Mouse (Mus musculus) kidney, adult 2 months (tissue): Measurements from ENCODE around the gene Mocs3. TPM values are rescaled to one million over a fixed set of nuclear protein-coding genes. Genes with fewer than 3 reads are reported as not detected.

Experiments
- DNase-seq: peaks from one replicate; pipeline ENCODE4 v3.0.0; 2021
- H3K27ac ChIP-seq: fragments of 200-500 bp; 2 replicates; pipeline ENCODE4 v1.5.1; 2012; ENCODE audit warnings: low read depth, low read length, control low read depth, inconsistent platforms; ENCODE audit not compliant: insufficient read depth
- H3K27me3 ChIP-seq: fragments of 200-500 bp; replicated peaks from 2 replicates; pipeline ENCODE4 v1.6.1; 2012; ENCODE audit warnings: mild to moderate bottlenecking, moderate library complexity, low read length, inconsistent platforms; ENCODE audit not compliant: control insufficient read depth, insufficient read depth
- H3K36me3 ChIP-seq: fragments of 200-500 bp; 2 replicates; pipeline ENCODE4 v1.6.1; 2012; ENCODE audit warnings: mild to moderate bottlenecking, moderate library complexity, low read length, inconsistent platforms; ENCODE audit not compliant: control insufficient read depth, insufficient read depth
- H3K4me1 ChIP-seq: fragments of 200-500 bp; 2 replicates; pipeline ENCODE4 v1.6.1; 2011; ENCODE audit warnings: low read length; ENCODE audit not compliant: control insufficient read depth, insufficient read depth
- H3K4me3 ChIP-seq: fragments of 200-500 bp; 2 replicates; pipeline ENCODE4 v1.5.1; 2011; ENCODE audit warnings: mild to moderate bottlenecking, low read depth, low read length, control low read depth; ENCODE audit not compliant: insufficient read depth
- CTCF ChIP-seq: fragments of 200-500 bp; conservative IDR thresholded peaks from 2 replicates; pipeline ENCODE4 v1.5.1; 2011; ENCODE audit warnings: low read depth, mild to moderate bottlenecking, control low read depth, low read length, moderate library complexity, mixed read lengths; ENCODE audit not compliant: insufficient read depth, insufficient read length
- POLR2A ChIP-seq: fragments of 200-500 bp; IDR thresholded peaks from one replicate; pipeline ENCODE4 v1.6.1; 2011; ENCODE audit warnings: low read depth, low read length, control low read depth
- WGBS: fragments of 180-500 bp; shearing (Covaris S2); methylation state at CpG from one replicate; pipeline ENCODE4 v1.1.7; 2018; 5-methylcytosine and 5-hydroxymethylcytosine counted together
- polyA plus RNA-seq: library from polyadenylated mRNA; depleted of rRNA; stranded (reverse); fragments of >200 nt; gene quantifications from 2 replicates; pipeline ENCODE4 v1.2.3, GENCODE M21; 2012

Mocs3 gene
- polyA plus RNA-seq, 1 experiment, result 9.3 TPM

DNA sequence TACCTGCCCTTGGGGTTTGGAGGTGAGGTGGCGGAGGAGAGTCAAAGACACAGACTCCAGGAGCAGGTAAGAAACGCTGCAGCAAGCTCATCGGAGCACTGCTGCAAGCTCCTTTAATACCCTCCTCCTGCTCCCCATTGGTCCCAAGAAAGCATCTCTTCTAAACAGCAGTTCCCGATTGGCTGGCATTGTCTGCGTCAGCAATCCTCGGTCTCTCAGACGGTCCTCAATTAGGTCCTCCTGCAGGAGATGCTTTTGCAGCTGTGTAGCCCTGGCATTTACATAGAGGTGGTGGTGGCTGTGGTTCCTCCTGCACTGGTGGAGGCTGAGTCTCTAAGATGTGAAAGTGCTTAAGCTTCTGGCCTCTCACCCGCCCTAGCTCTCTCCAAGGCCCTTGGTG lies 15.1 kb downstream of the Mocs3 start:
- TF ChIP-seq POLR2A, result no peak
- TF ChIP-seq CTCF, result no peak
- 44% methylated on average over 8 of the region's 8 CpGs for WGBS
- H3K36me3 ChIP-seq, result no peaks in the 10 kb centered on the region
- DNase-seq, result no peak
- H3K27me3 ChIP-seq, result no peaks in the 10 kb centered on the region
- H3K4me1 ChIP-seq, result no peaks in the 10 kb centered on the region
- H3K4me3 ChIP-seq, result no peak overlapping the region
- no peak overlapping the region for H3K27ac ChIP-seq

DNA sequence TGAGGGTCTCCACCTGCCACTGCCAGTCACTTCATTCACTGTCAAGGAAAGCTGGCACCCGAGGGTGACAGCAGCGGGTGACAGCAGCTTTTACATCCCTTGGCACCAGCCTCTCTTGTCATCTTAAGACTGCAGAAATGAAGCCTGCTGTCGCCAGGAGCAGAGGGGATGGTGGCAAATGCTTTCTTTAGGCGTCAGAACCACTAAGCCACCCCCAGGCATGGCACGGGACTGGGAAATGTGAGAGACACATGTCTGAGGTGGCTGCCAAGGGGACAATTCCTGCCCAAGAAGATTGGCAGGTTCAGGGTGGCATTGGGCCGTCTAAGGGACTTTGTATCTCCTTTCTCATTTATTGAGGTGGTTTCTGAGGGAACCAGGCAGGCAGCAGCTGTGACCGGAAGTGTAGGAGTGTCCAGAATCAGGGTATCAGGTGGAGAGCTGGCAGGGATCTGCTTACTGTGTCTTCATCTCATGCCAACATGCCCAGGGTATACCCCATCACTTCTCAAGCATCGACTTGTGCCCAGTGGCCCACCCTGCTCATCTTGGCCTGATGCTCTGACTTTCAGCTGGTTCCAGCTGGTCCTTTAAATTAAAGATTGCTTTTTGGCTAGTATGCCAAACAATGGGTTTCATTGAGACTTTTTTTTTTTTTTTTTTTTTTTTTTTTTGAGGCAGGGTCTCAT lies 17.9 kb downstream of the Mocs3 start:
- no peak overlapping the region for H3K27ac ChIP-seq
- H3K36me3 ChIP-seq, result no peaks in the 10 kb centered on the region
- no peak overlapping the region for H3K4me3 ChIP-seq
- no peak for DNase-seq
- no peaks in the 10 kb centered on the region for H3K4me1 ChIP-seq
- H3K27me3 ChIP-seq, result no peaks in the 10 kb centered on the region
- TF ChIP-seq CTCF, result no peak
- TF ChIP-seq POLR2A, result no peak
- WGBS, result 62% methylated on average over 8 of the region's 8 CpGs

DNA sequence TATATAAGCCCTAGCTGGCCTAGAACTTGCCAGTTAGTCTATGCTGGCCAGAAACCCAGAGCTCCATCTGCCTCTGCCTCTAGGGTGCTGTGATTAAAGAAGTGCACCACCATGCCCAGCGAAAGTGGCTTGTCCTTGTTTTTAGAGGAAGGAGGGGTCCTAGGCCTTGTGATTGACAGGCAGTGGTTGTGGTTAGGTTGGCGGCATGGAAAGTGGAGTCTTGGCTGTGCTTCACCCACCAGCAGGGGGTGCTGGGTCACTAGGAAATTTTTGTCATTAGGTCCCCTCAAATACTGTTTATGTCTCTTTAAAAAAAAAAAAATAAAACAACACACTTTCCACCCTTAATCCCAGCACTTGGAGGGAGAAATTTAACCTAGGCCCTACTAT lies 18.4 kb downstream of the Mocs3 start:
- WGBS, result 43% methylated on average over 2 of the region's 2 CpGs
- peak; percentile 33; the same call in 1 of the 2 replicates for TF ChIP-seq CTCF
- TF ChIP-seq POLR2A, result no peak
- DNase-seq, result no peak
- Histone ChIP-seq H3K27me3 (no peaks in the 10 kb centered on the region), H3K4me1 (no peaks in the 10 kb centered on the region), H3K27ac (no peak overlapping the region), H3K36me3 (no peaks in the 10 kb centered on the region), H3K4me3 (no peak overlapping the region)

DNA sequence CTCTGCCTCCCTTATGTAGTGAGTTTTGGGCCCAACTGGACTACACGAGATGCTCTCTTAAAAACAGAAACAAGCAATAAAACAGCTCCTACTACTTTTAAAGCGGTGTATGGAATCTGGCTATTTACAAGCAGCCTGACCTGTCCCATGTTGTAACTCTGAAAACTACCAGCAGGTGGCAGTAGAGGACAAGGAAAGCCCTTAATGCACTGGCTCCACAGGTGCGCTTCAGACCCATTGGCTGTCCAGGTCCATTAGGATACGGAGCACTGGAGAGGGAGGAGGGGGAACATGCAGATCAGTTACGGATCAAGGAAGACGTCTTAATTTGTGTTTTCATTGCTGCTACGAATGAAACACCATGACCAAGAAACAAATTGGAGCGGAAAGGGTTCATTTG lies 19.8 kb downstream of the Mocs3 start:
- no peaks in the 10 kb centered on the region for H3K27me3 ChIP-seq
- no peaks in the 10 kb centered on the region for H3K4me1 ChIP-seq
- 14% methylated on average over 8 of the region's 8 CpGs for WGBS
- DNase-seq, result peak; percentile 88
- no peak overlapping the region for H3K4me3 ChIP-seq
- no peak overlapping the region for H3K27ac ChIP-seq
- no peak for TF ChIP-seq POLR2A
- TF ChIP-seq CTCF, result peak; percentile 94
- no peaks in the 10 kb centered on the region for H3K36me3 ChIP-seq

DNA sequence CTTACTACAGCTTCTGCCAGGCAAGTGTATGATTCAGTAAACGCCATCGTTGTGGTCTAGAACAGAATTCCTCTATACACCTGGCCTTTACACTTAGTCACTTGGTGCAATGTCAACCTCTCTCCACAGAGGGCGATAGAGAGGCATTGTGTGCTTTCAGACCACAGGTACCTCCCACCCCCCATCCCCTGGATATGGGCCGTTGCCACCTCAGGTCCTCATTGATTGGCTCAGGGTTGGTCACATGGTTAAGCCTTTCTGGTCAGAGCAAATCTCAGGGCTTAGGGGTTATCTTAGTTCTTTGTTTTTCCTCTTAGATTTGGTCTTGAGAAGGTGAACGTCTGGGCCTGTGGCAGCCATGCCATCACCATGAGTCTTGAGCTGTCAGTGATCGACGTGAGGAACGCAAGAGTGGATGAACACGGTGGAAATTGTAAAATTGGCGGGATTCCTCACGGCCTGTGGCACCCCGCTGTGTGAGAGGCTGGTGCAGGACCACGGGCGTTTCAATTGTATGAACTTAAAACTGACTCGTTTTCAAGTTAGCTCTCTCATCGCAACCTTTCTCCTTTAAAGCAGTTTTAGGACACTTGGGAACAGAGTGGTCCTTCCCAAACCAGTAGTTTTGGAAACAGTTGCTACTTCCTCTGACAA lies 22.3 kb downstream of the Mocs3 start:
- Histone ChIP-seq H3K4me1 (no peaks in the 10 kb centered on the region), H3K27me3 (no peaks in the 10 kb centered on the region), H3K4me3 (no peak overlapping the region), H3K36me3 (no peaks in the 10 kb centered on the region), H3K27ac (no peak overlapping the region)
- TF ChIP-seq POLR2A (no peak), CTCF (peak; percentile 58)
- DNase-seq, result peak; percentile 27
- WGBS, result 31% methylated on average over 16 of the region's 16 CpGs

DNA sequence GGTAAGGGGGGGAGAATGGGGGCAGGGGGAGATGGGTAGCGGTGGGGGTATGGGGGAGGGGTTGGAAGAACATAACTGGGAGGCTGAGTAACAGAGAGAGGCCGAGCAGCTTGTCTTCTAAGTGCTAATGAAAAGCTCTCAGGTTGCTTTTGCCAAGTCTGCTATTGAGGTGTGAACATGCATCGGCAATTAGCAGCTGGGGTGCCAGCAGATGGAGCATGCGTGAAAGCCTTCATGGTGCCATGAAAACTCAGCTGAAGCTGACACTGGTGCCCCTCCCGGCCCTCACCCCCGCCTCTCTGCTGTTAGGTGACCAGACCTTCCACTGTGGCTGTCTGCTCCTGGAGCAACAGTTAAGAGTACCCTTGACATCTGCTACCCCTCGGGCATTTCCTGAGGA lies 23.4 kb downstream of the Mocs3 start:
- H3K36me3 ChIP-seq, result no peaks in the 10 kb centered on the region
- DNase-seq, result no peak
- WGBS, result 46% methylated on average over 7 of the region's 7 CpGs
- no peak for TF ChIP-seq POLR2A
- no peak for TF ChIP-seq CTCF
- H3K4me3 ChIP-seq, result no peak overlapping the region
- H3K4me1 ChIP-seq, result no peaks in the 10 kb centered on the region
- no peak overlapping the region for H3K27ac ChIP-seq
- H3K27me3 ChIP-seq, result no peaks in the 10 kb centered on the region

DNA sequence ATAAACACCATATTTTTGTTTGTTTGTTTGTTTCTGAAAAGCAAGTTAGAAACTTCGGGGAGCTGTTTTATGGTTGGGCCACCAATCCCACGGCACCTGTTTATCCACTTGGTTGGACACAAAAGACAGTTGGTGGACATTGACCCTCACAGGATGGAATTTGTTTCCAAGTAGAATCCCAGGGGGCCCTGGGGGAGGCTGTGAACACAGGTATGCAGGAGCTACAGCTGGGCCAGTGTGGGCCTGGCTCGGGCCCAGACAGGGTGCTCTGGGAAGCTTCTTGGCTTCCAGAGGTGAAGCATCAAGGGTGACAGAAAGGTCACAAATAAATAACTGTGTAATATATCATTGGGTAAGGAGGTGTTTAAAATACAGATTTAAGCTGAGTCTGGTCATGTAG lies 26.1 kb downstream of the Mocs3 start:
- peak; percentile 84 for DNase-seq
- H3K36me3 ChIP-seq, result no peaks in the 10 kb centered on the region
- no peaks in the 10 kb centered on the region for H3K27me3 ChIP-seq
- no peaks in the 10 kb centered on the region for H3K4me1 ChIP-seq
- TF ChIP-seq CTCF (no peak), POLR2A (no peak)
- H3K27ac ChIP-seq, result no peak overlapping the region
- H3K4me3 ChIP-seq, result no peak overlapping the region
- 46% methylated on average over 3 of the region's 3 CpGs for WGBS

DNA sequence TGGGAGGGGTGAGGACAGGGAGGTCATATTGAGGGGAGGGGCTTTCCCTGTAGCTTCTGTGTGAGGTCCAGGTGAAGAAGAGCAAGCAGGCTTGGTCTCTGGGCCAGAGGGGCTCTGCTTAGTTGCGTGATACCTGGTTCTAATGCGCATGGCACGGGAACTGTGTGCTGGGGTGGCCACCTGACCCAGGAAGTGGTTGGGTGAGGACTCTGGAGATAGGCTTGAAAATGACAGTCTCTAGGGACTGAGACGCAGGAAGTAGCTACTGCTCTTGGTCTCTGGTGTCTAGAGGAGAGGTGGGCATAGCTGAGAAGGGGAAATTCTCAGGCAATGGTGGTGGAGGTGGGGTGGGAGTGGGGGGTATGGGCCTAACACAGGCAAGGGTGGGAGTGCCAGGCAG lies 26.8 kb downstream of the Mocs3 start:
- no peak for TF ChIP-seq CTCF
- TF ChIP-seq POLR2A, result no peak
- WGBS, result 94% methylated on average over 4 of the region's 4 CpGs
- H3K4me3 ChIP-seq, result no peak overlapping the region
- no peak for DNase-seq
- no peaks in the 10 kb centered on the region for H3K36me3 ChIP-seq
- H3K27me3 ChIP-seq, result no peaks in the 10 kb centered on the region
- no peaks in the 10 kb centered on the region for H3K4me1 ChIP-seq
- H3K27ac ChIP-seq, result no peak overlapping the region
